Mouse (Mus musculus) megakaryocyte, adult 5-6 weeks (primary cell): Measurements from ENCODE around the gene C77080. TPM values are rescaled to one million over a fixed set of nuclear protein-coding genes. Genes with fewer than 3 reads are reported as not detected.

Experiments
- total RNA-seq, 2 experiments: library from RNA; stranded (forward) in 1 of 2; stranded (reverse) in 1 of 2; fragments of 153-499, 151-499 nt in 1 of 2; fragments of 221-1000, 200-1000 nt in 1 of 2; gene quantifications; 2 replicates each; pipeline versions ENCODE4 v1.2.3 to v1.2.4; 2015 to 2017

Gene C77080
- total RNA-seq, 2 experiments from 2014 or later: not detected

Other genes with a start within 250 kb of the C77080 start
- gene Rnf19b, start 203.1 kb downstream of the C77080 start, total RNA-seq (2015): 20.2 and 24.2 TPM in 2 replicates
- 52.8 and 56.8 TPM in 2 replicates for gene Rnf19b, start 203.1 kb downstream of the C77080 start, total RNA-seq (2017)
- not detected in 2 replicates for gene Tmem54, start 155.9 kb downstream of the C77080 start, total RNA-seq (2015)
- gene Tmem54, start 155.9 kb downstream of the C77080 start, total RNA-seq (2017): not detected in 2 replicates
- gene Hpca, start 139.4 kb downstream of the C77080 start, total RNA-seq (2015): not detected in 2 replicates
- not detected in 2 replicates for gene Hpca, start 139.4 kb downstream of the C77080 start, total RNA-seq (2017)
- 0.07 TPM in 2 replicates for gene Fndc5, start 124.4 kb downstream of the C77080 start, total RNA-seq (2015)
- not detected in 2 replicates for gene Fndc5, start 124.4 kb downstream of the C77080 start, total RNA-seq (2017)
- 28.3 and 37.5 TPM in 2 replicates for gene S100pbp, start 71.7 kb downstream of the C77080 start, total RNA-seq (2015)
- 14.1 and 22.2 TPM in 2 replicates for gene S100pbp, start 71.7 kb downstream of the C77080 start, total RNA-seq (2017)
- 9.4 and 12.5 TPM in 2 replicates for gene Yars, start 71.6 kb downstream of the C77080 start, total RNA-seq (2015)
- gene Yars, start 71.6 kb downstream of the C77080 start, total RNA-seq (2017): 20.0 and 26.1 TPM in 2 replicates
- gene Sync, start 26.2 kb upstream of the C77080 start, total RNA-seq (2015): not detected in 2 replicates
- 1.3 TPM in 1 of 2 replicates, not detected in the other for gene Sync, start 26.2 kb upstream of the C77080 start, total RNA-seq (2017)
- 174 and 182 TPM in 2 replicates for gene Rbbp4, start 74.0 kb upstream of the C77080 start, total RNA-seq (2015)
- gene Rbbp4, start 74.0 kb upstream of the C77080 start, total RNA-seq (2017): 86.5 and 88.9 TPM in 2 replicates
- gene Zbtb8os, start 74.3 kb upstream of the C77080 start, total RNA-seq (2015): 60.9 and 69.8 TPM in 2 replicates
- gene Zbtb8os, start 74.3 kb upstream of the C77080 start, total RNA-seq (2017): 79.7 and 84.8 TPM in 2 replicates
- gene Zbtb8a, start 116.7 kb upstream of the C77080 start, total RNA-seq (2015): 3.0 and 3.3 TPM in 2 replicates
- 9.3 and 9.4 TPM in 2 replicates for gene Zbtb8a, start 116.7 kb upstream of the C77080 start, total RNA-seq (2017)
- not detected in 2 replicates for gene Zbtb8b, start 179.4 kb upstream of the C77080 start, total RNA-seq (2015)
- gene Zbtb8b, start 179.4 kb upstream of the C77080 start, total RNA-seq (2017): not detected in 2 replicates
- gene Bsdc1, start 200.2 kb upstream of the C77080 start, total RNA-seq (2015): 24.3 and 24.9 TPM in 2 replicates
- 28.5 and 35.8 TPM in 2 replicates for gene Bsdc1, start 200.2 kb upstream of the C77080 start, total RNA-seq (2017)
- gene Tssk3, start 229.6 kb upstream of the C77080 start, total RNA-seq (2015): not detected in 2 replicates
- not detected in 2 replicates for gene Tssk3, start 229.6 kb upstream of the C77080 start, total RNA-seq (2017)
- gene Fam229a, start 229.8 kb upstream of the C77080 start, total RNA-seq (2015): not detected in 2 replicates
- gene Fam229a, start 229.8 kb upstream of the C77080 start, total RNA-seq (2017): not detected in 2 replicates